8 mouse cellular contexts compared by ENCODE assay signal in genomic region chrX:13461266-13462261, GRCm38 (mm10). TPM values are rescaled to one million over a fixed set of nuclear protein-coding genes. Genes with fewer than 3 reads are reported as not detected.
DNase-seq lines count a peak whose midpoint lies in the region; ATAC-seq lines count a peak whose summit lies in the region.

No protein-coding gene starts in this region.

- H3K9ac ChIP-seq in intestine, embryonic 14.5 days (ENCODE audit: low read length): peak overlapping the region; percentile 48

- no peaks in the 10 kb centered on the region for H3K9me3 ChIP-seq in intestine, embryonic 14.5 days (ENCODE audit: control insufficient read depth, low read length)

- peak overlapping the region; percentile 57 for H3K27ac ChIP-seq in intestine, embryonic 14.5 days (ENCODE audit: low read depth)

- H3K4me1 ChIP-seq in intestine, embryonic 14.5 days (replicated peaks; ENCODE audit: control insufficient read depth, insufficient read depth, low read length): no peaks in the 10 kb centered on the region

- intact Hi-C loops in left cerebral cortex, postnatal 10 days (cut with DNase I): loop anchor here (2.0 to 5.0 kb wide), 2 partner anchors 181 to 234 kb away; partner anchors contain the start of gene Ddx3x

- peak; percentile 94 to 98 for DNase-seq in adrenal gland, adult (ENCODE audit: inconsistent age in 2 of 2, low spot score in 1 of 2)
- peak; percentile 88 for DNase-seq in embryo, embryonic 10.5 days (ENCODE audit: low spot score)
- DNase-seq in gastrocnemius, postnatal 25 days: peak; percentile 87
- peak; percentile 89 for DNase-seq in intestine, embryonic 14.5 days (ENCODE audit: low spot score)
- DNase-seq in left cerebral cortex, postnatal 10 days (ENCODE audit: extremely low spot score in 1 of 2, low spot score in 2 of 2): peak; percentile 80 to 91
- peak; percentile 88 for DNase-seq in right cerebral cortex, postnatal 10 days (ENCODE audit: low spot score in 2 of 2)
- DNase-seq in urinary bladder, postnatal 14 days (ENCODE audit: low spot score): peak; percentile 86

- H3K4me2 ChIP-seq in intestine, embryonic 14.5 days (ENCODE audit: low read length): peak overlapping the region; percentile 45

- 12% methylated on average over 43 of the region's 46 CpGs for whole genome bisulfite sequencing in intestine, embryonic 14.5 days

- peaks cover 12% of the 10 kb centered on the region for H3K27me3 ChIP-seq in intestine, embryonic 14.5 days (replicated peaks; ENCODE audit: control insufficient read depth, insufficient read depth, low read length)

- H3K4me3 ChIP-seq in intestine, embryonic 14.5 days (ENCODE audit: low read depth, low read length): peak overlapping the region; percentile 33

- ATAC-seq in intestine, embryonic 14.5 days (replicated peaks; ENCODE audit: low FRiP score, low TSS enrichment, low read depth): peak; percentile 98
- ATAC-seq in megakaryocyte progenitor cell, adult 5-6 weeks (replicated peaks; ENCODE audit: poor library complexity): peak; percentile 96

- no peaks in the 10 kb centered on the region for H3K36me3 ChIP-seq in intestine, embryonic 14.5 days (ENCODE audit: control insufficient read depth, insufficient read depth, low read length)

RNA-seq across cellular contexts. Expression of gene Nyx, which starts 4.3 kb away (rescaled TPM):
- under 1 TPM in 1 of 2 experiments, not detected in 1; 0.05 TPM for total RNA-seq in gastrocnemius, postnatal 25 days (2021)
- polyA plus RNA-seq in intestine, embryonic 14.5 days (2014; fragmentation: Nextera tagmentation; extraction: Ambion mirVana): 0.04 TPM in 1 of 2 replicates, not detected in the other
- under 1 TPM; 0.41 to 0.60 TPM for total RNA-seq in left cerebral cortex, postnatal 10 days (2021)
- not detected in 2 replicates for total RNA-seq in megakaryocyte progenitor cell, adult 5-6 weeks (2015)
- total RNA-seq in megakaryocyte progenitor cell, adult 5-6 weeks (2017): not detected in 2 replicates

Comparison
In these comparisons a context has a peak if more than half of its experiments do, and no peak if none do; other contexts are left out.
1. Peak in every context shown above with its lines: DNase-seq, ATAC-seq, H3K4me3 ChIP-seq and H3K27ac ChIP-seq.